Mouse (Mus musculus) lung, adult 2 months (tissue): ENCODE measurements at regions not wholly inside any gene's neighbourhood (a gene's known extent, or its start where the extent isn't known, plus 50 kb on each side); places are given as distances from the start of the nearest gene placed in this dataset.

ENCODE experiments used
- CTCF ChIP-seq: fragments of 200-500 bp; IDR thresholded peaks from 2 replicates; pipeline ENCODE4 v1.5.1; 2011; ENCODE audit warnings: mild to moderate bottlenecking, low read length, control low read depth; ENCODE audit not compliant: insufficient read depth
- POLR2A ChIP-seq: fragments of 200-500 bp; IDR thresholded peaks from 2 replicates; pipeline ENCODE4 v1.6.1; 2011; ENCODE audit warnings: low read depth, mild to moderate bottlenecking, control low read depth, low read length, borderline replicate concordance; ENCODE audit errors: extremely low read depth

GRCm38 (mm10) chr19:27021930-27022329 is 136.2 kb downstream of the Gm815 start:
- TF ChIP-seq CTCF = no peak
- no peak for TF ChIP-seq POLR2A
